Mouse (Mus musculus): Measurements from ENCODE around the gene Ackr3. TPM values are rescaled to one million over a fixed set of nuclear protein-coding genes. Genes with fewer than 3 reads are reported as not detected.

The Ackr3 gene
- total RNA-seq (2014; fragmentation: Nextera tagmentation) (not detected in 2 replicates), total RNA-seq (2017) (0.06 and 0.11 TPM in 2 replicates), polyA plus RNA-seq (2012) (not detected in 2 replicates)

- no peaks in the 10 kb centered on the region for H3K36me3 ChIP-seq (replicated peaks)
- peaks cover 84% of the 10 kb centered on the region for H3K9me3 ChIP-seq (replicated peaks)
- DNase-seq (ENCODE audit: low spot score) (no peak), ATAC-seq (ENCODE audit: extremely low read depth, insufficient number of reproducible peaks, low FRiP score, poor library complexity, severe bottlenecking) (no peak)
- H3K4me3 ChIP-seq (ENCODE audit: low read depth, low read length), result no peak within 1 kb of the TSS
- no peaks in the 10 kb centered on the region for H3K4me1 ChIP-seq (ENCODE audit: insufficient read depth, low read depth, low read length)
- no peaks in the 10 kb centered on the region; the same call in 1 of the 2 replicates for H3K27me3 ChIP-seq (ENCODE audit: insufficient read depth, low read length)
- TF ChIP-seq CTCF (IDR thresholded peaks at IDR 0.05; ENCODE audit: low read depth, low read length) (no peak), TAL1 (conservative IDR thresholded peaks at IDR 0.05; ENCODE audit: low read depth, low read length) (no peak)
Measured at GRCm38 (mm10) chr1:90203783-90204690, at the start of gene Ackr3. TSS of gene Ackr3 (plus strand) at chr1:90203980.

DNA sequence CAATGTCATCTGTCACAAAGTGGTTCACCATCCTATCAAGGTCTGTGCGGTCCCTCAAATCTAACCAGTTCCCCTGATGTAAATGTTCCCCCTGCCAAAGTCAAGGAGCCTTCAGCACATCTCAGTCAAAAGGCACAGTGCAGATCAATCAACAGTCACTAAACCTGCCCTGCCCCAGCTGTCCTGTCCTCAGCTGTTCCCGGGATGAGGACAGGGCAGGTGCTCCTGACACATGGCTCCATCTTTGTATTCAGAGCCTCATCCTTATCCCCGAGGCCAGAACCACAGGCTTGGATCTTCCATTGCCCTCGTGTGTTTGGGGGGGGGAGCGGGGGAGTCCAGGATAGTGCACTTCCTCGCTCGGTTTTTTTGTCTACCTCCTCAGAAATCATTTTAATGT, 47.2 kb upstream of the Ackr3 start:
- Histone ChIP-seq H3K4me1 (ENCODE audit: insufficient read depth, low read depth, low read length) (no peaks in the 10 kb centered on the region), H3K36me3 (replicated peaks) (no peaks in the 10 kb centered on the region), H3K4me3 (ENCODE audit: low read depth, low read length) (no peak overlapping the region), H3K27me3 (ENCODE audit: insufficient read depth, low read length) (no peaks in the 10 kb centered on the region; the same call in 1 of the 2 replicates), H3K9me3 (replicated peaks) (peaks cover 97% of the 10 kb centered on the region)
- ATAC-seq (ENCODE audit: extremely low read depth, insufficient number of reproducible peaks, low FRiP score, poor library complexity, severe bottlenecking), result no peak
- TF ChIP-seq POLR2AphosphoS5 (IDR thresholded peaks at IDR 0.05; ENCODE audit: insufficient replicate concordance, low read depth, low read length), result no peak
- TF ChIP-seq CTCF (IDR thresholded peaks at IDR 0.05; ENCODE audit: low read depth, low read length), result no peak
- TF ChIP-seq GATA2 (IDR thresholded peaks at IDR 0.05; ENCODE audit: borderline replicate concordance, low read depth, low read length), result no peak
- no peak for TF ChIP-seq GATA1 (IDR thresholded peaks at IDR 0.05; ENCODE audit: borderline replicate concordance, low read length)
- no peak for DNase-seq (ENCODE audit: low spot score)

DNA sequence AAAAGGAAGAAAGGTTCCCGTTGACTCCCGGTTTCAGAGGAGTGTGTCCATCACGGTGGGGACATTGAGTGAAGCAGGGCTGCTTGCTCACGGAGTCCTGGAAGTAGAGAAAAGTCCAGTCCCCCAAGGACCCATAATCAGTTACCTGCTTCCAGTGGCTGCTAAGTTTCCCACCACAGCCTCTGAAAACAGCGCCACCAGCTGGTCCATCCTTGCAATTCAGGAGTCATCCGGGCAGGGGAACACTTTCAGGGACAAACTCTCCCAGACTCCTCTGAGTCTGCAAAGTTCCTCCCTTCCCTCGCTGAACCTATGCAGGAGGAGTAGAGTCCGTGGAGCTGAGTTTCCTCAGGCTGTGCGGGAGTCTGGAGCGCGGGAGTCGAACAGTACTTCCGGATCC, 43.9 kb upstream of the Ackr3 start:
- ATAC-seq (ENCODE audit: extremely low read depth, insufficient number of reproducible peaks, low FRiP score, poor library complexity, severe bottlenecking) (no peak), DNase-seq (ENCODE audit: low spot score) (no peak)
- Histone ChIP-seq H3K9me3 (replicated peaks) (peaks cover 95% of the 10 kb centered on the region), H3K4me1 (ENCODE audit: insufficient read depth, low read depth, low read length) (no peaks in the 10 kb centered on the region), H3K4me3 (ENCODE audit: low read depth, low read length) (no peak overlapping the region), H3K36me3 (replicated peaks) (no peaks in the 10 kb centered on the region), H3K27me3 (ENCODE audit: insufficient read depth, low read length) (no peaks in the 10 kb centered on the region)
- TF ChIP-seq POLR2AphosphoS5 (IDR thresholded peaks at IDR 0.05; ENCODE audit: insufficient replicate concordance, low read depth, low read length), result no peak
- no peak for TF ChIP-seq TAL1 (conservative IDR thresholded peaks at IDR 0.05; ENCODE audit: low read depth, low read length)
- TF ChIP-seq CTCF (IDR thresholded peaks at IDR 0.05; ENCODE audit: low read depth, low read length), result no peak
- no peak for TF ChIP-seq GATA1 (IDR thresholded peaks at IDR 0.05; ENCODE audit: borderline replicate concordance, low read length)
- no peak for TF ChIP-seq GATA2 (IDR thresholded peaks at IDR 0.05; ENCODE audit: borderline replicate concordance, low read depth, low read length)

GRCm38 (mm10) chr1:90161623-90162022, 42.2 kb upstream of the Ackr3 start:
- no peak for ATAC-seq (ENCODE audit: extremely low read depth, insufficient number of reproducible peaks, low FRiP score, poor library complexity, severe bottlenecking)

DNA sequence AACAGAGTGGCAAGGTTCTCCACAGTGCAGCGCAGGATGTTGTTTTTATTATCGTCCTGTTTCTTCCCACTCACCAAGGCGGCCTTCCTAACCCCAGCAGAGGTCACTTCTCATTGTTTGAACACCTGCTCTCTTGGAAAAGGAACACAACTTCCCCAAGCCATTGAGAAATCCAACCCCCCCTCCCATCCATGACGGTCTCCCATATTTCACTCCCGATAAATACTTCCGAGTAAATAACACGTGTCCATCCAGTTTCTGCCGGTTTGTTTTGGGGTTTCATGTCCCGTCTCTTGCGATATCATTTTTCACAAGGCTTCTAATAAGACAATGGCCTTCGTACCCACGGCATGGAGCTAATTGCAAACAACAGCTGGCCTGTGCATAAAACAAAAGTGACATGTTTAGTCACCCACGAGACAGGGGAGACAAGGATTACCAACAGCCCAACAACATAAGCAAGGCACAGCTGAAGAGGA, 41.4 kb upstream of the Ackr3 start:
- H3K4me1 ChIP-seq (ENCODE audit: insufficient read depth, low read depth, low read length), result no peaks in the 10 kb centered on the region
- H3K9me3 ChIP-seq (replicated peaks), result peaks cover 92% of the 10 kb centered on the region
- no peak for ATAC-seq (ENCODE audit: extremely low read depth, insufficient number of reproducible peaks, low FRiP score, poor library complexity, severe bottlenecking)
- TF ChIP-seq GATA1 (IDR thresholded peaks at IDR 0.05; ENCODE audit: borderline replicate concordance, low read length), result no peak
- no peak for TF ChIP-seq TAL1 (conservative IDR thresholded peaks at IDR 0.05; ENCODE audit: low read depth, low read length)
- no peak for TF ChIP-seq CTCF (IDR thresholded peaks at IDR 0.05; ENCODE audit: low read depth, low read length)
- TF ChIP-seq GATA2 (IDR thresholded peaks at IDR 0.05; ENCODE audit: borderline replicate concordance, low read depth, low read length), result no peak
- TF ChIP-seq POLR2AphosphoS5 (IDR thresholded peaks at IDR 0.05; ENCODE audit: insufficient replicate concordance, low read depth, low read length), result no peak
- H3K36me3 ChIP-seq (replicated peaks), result no peaks in the 10 kb centered on the region
- H3K4me3 ChIP-seq (ENCODE audit: low read depth, low read length), result no peak overlapping the region
- no peaks in the 10 kb centered on the region for H3K27me3 ChIP-seq (ENCODE audit: insufficient read depth, low read length)
- no peak for DNase-seq (ENCODE audit: low spot score)

More at GRCm38 (mm10) chr1:90161623-90162022, 42.2 kb upstream of the Ackr3 start:
- no peak overlapping the region for H3K4me3 ChIP-seq (ENCODE audit: low read depth, low read length)
- no peak for DNase-seq (ENCODE audit: low spot score)
- no peak for TF ChIP-seq TAL1 (conservative IDR thresholded peaks at IDR 0.05; ENCODE audit: low read depth, low read length)
- TF ChIP-seq GATA2 (IDR thresholded peaks at IDR 0.05; ENCODE audit: borderline replicate concordance, low read depth, low read length), result no peak
- no peak for TF ChIP-seq POLR2AphosphoS5 (IDR thresholded peaks at IDR 0.05; ENCODE audit: insufficient replicate concordance, low read depth, low read length)
- no peak for TF ChIP-seq CTCF (IDR thresholded peaks at IDR 0.05; ENCODE audit: low read depth, low read length)
- TF ChIP-seq GATA1 (IDR thresholded peaks at IDR 0.05; ENCODE audit: borderline replicate concordance, low read length), result no peak
- H3K9me3 ChIP-seq (replicated peaks), result peaks cover 93% of the 10 kb centered on the region
- H3K27me3 ChIP-seq (ENCODE audit: insufficient read depth, low read length), result no peaks in the 10 kb centered on the region
- H3K4me1 ChIP-seq (ENCODE audit: insufficient read depth, low read depth, low read length), result no peaks in the 10 kb centered on the region
- H3K36me3 ChIP-seq (replicated peaks), result no peaks in the 10 kb centered on the region

- Histone ChIP-seq H3K9me3 (replicated peaks) (peaks cover 90% of the 10 kb centered on the region), H3K4me3 (ENCODE audit: low read depth, low read length) (no peak overlapping the region), H3K4me1 (ENCODE audit: insufficient read depth, low read depth, low read length) (no peaks in the 10 kb centered on the region), H3K36me3 (replicated peaks) (no peaks in the 10 kb centered on the region), H3K27me3 (ENCODE audit: insufficient read depth, low read length) (no peaks in the 10 kb centered on the region)
- ATAC-seq (ENCODE audit: extremely low read depth, insufficient number of reproducible peaks, low FRiP score, poor library complexity, severe bottlenecking), result no peak
- DNase-seq (ENCODE audit: low spot score), result no peak
- TF ChIP-seq CTCF (IDR thresholded peaks at IDR 0.05; ENCODE audit: low read depth, low read length) (no peak), POLR2AphosphoS5 (IDR thresholded peaks at IDR 0.05; ENCODE audit: insufficient replicate concordance, low read depth, low read length) (no peak), GATA2 (IDR thresholded peaks at IDR 0.05; ENCODE audit: borderline replicate concordance, low read depth, low read length) (no peak), GATA1 (IDR thresholded peaks at IDR 0.05; ENCODE audit: borderline replicate concordance, low read length) (no peak), TAL1 (conservative IDR thresholded peaks at IDR 0.05; ENCODE audit: low read depth, low read length) (no peak)
Measured at GRCm38 (mm10) chr1:90163161-90163560, 40.6 kb upstream of the Ackr3 start.

Data from G1E (cell line).